Mouse (Mus musculus) mature B cell (primary cell): ENCODE measurements around the gene AC161166.1.
"Not testable (repeated sequence)": the region's sequence is repeated elsewhere in the genome, so short reads cannot be mapped to it uniquely, and the experiment has no call there.

ENCODE experiments used
- in situ Hi-C: fragments of 300-500 bp; cut with MboI; formaldehyde crosslinking; loops from 2 replicates; pipeline ENCODE4 v1.14.3; 2019

The AC161166.1 gene

GRCm38 (mm10) chr7:24485481-24485880 is 26.8 kb downstream of the AC161166.1 start:
- in situ Hi-C loops = no loop called here

GRCm38 (mm10) chr7:24483291-24483690 is 29.0 kb downstream of the AC161166.1 start:
- in situ Hi-C loops = not testable (repeated sequence)

GRCm38 (mm10) chr7:24482208-24483020 is 29.8 kb downstream of the AC161166.1 start:
- in situ Hi-C loops = no loop called here

- in situ Hi-C loops = no loop called here
Observed at GRCm38 (mm10) chr7:24481474-24482207, 30.6 kb downstream of the AC161166.1 start, which contains the start of gene Cadm4. TSS of gene Cadm4 (plus strand) at chr7:24482023.

- in situ Hi-C loops = no loop called here
Observed at GRCm38 (mm10) chr7:24480986-24481473, 31.2 kb downstream of the AC161166.1 start.

- in situ Hi-C loops = no loop called here
Observed at GRCm38 (mm10) chr7:24480121-24480941, 31.9 kb downstream of the AC161166.1 start.

- in situ Hi-C loops = no loop called here
Observed at GRCm38 (mm10) chr7:24479685-24480084, 32.6 kb downstream of the AC161166.1 start.

GRCm38 (mm10) chr7:24478911-24479310 is 33.3 kb downstream of the AC161166.1 start:
- in situ Hi-C loops = no loop called here

- in situ Hi-C loops = no loop called here
Observed at GRCm38 (mm10) chr7:24476856-24477255, 35.4 kb downstream of the AC161166.1 start.

- in situ Hi-C loops = no loop called here
Observed at GRCm38 (mm10) chr7:24476338-24476737, 35.9 kb downstream of the AC161166.1 start.

- in situ Hi-C loops = loop anchor here (5.0 kb wide), 1 partner anchor 38 kb away; no protein-coding TSS in a partner anchor
Observed at GRCm38 (mm10) chr7:24474811-24475506, 37.3 kb downstream of the AC161166.1 start.

- in situ Hi-C loops = loop anchor here (5.0 kb wide), 1 partner anchor 37 kb away; no protein-coding TSS in a partner anchor
Observed at GRCm38 (mm10) chr7:24473913-24474529, 38.2 kb downstream of the AC161166.1 start.

- in situ Hi-C loops = loop anchor here (5.0 kb wide), 1 partner anchor 36 kb away; no protein-coding TSS in a partner anchor
Observed at GRCm38 (mm10) chr7:24472937-24473336, 39.3 kb downstream of the AC161166.1 start.

- in situ Hi-C loops = loop anchor here (5.0 kb wide), 1 partner anchor 35 kb away; no protein-coding TSS in a partner anchor
Observed at GRCm38 (mm10) chr7:24472442-24472841, 39.8 kb downstream of the AC161166.1 start.

GRCm38 (mm10) chr7:24470356-24470755 is 41.9 kb downstream of the AC161166.1 start:
- in situ Hi-C loops = loop anchor here (5.0 kb wide), 1 partner anchor 33 kb away; no protein-coding TSS in a partner anchor

GRCm38 (mm10) chr7:24469126-24469525 is 43.1 kb downstream of the AC161166.1 start:
- in situ Hi-C loops = no loop called here

GRCm38 (mm10) chr7:24467886-24468285 is 44.4 kb downstream of the AC161166.1 start:
- in situ Hi-C loops = no loop called here

- in situ Hi-C loops = no loop called here
Observed at GRCm38 (mm10) chr7:24466835-24467234, 45.4 kb downstream of the AC161166.1 start.

- in situ Hi-C loops = no loop called here
Observed at GRCm38 (mm10) chr7:24462388-24463319, 49.6 kb downstream of the AC161166.1 start, which contains the start of gene Plaur. TSS of gene Plaur (plus strand) at chr7:24462484.
